Mouse (Mus musculus): ENCODE measurements around the gene Heatr5a. TPM values are rescaled to one million over a fixed set of nuclear protein-coding genes. Genes with fewer than 3 reads are reported as not detected.

Gene Heatr5a
- total RNA-seq, 1 experiment from 2014 or later = 58.0 TPM

GRCm38 (mm10) chr12:51865061-51865789 is 105.9 kb downstream of the Heatr5a start:
- no peak for ATAC-seq (replicated peaks in 1 of 2; ENCODE audit: insufficient read depth in 1 of 2, low FRiP score in 2 of 2, low TSS enrichment in 1 of 2, low read depth in 1 of 2, poor library complexity in 2 of 2, severe bottlenecking in 2 of 2)

GRCm38 (mm10) chr12:51863116-51864002 is 107.8 kb downstream of the Heatr5a start:
- ATAC-seq (replicated peaks in 1 of 2; ENCODE audit: insufficient read depth in 1 of 2, low FRiP score in 2 of 2, low TSS enrichment in 1 of 2, low read depth in 1 of 2, poor library complexity in 2 of 2, severe bottlenecking in 2 of 2) = no peak

GRCm38 (mm10) chr12:51858134-51859028 is 112.7 kb downstream of the Heatr5a start:
- ATAC-seq (replicated peaks in 1 of 2; ENCODE audit: insufficient read depth in 1 of 2, low FRiP score in 2 of 2, low TSS enrichment in 1 of 2, low read depth in 1 of 2, poor library complexity in 2 of 2, severe bottlenecking in 2 of 2) = no peak

GRCm38 (mm10) chr12:51856768-51857295 is 114.3 kb downstream of the Heatr5a start:
- ATAC-seq (replicated peaks in 1 of 2; ENCODE audit: insufficient read depth in 1 of 2, low FRiP score in 2 of 2, low TSS enrichment in 1 of 2, low read depth in 1 of 2, poor library complexity in 2 of 2, severe bottlenecking in 2 of 2) = no peak; a peak in 1 of 4 replicates

DNA sequence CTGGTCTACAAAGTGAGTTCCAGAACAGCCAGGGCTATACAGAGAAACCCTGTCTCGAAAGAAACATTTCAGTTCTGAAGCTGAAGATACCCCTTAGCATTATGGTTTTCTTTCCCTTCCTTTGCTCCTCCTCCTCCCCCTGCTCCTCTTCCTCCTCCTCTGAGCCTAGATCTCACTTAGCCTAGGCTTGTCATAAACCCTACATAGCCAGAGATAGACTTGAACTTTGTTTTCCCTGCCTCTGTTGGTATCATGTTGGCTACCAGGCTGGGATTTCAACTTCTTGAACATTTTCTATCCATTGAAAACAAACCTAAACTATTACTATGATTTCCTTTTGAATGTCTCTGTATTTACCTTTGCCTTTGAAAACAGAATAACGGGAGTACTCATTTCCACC is 115.2 kb downstream of the Heatr5a start:
- no peak for ATAC-seq (replicated peaks in 1 of 2; ENCODE audit: insufficient read depth in 1 of 2, low FRiP score in 2 of 2, low TSS enrichment in 1 of 2, low read depth in 1 of 2, poor library complexity in 2 of 2, severe bottlenecking in 2 of 2)

GRCm38 (mm10) chr12:51855453-51855852 is 115.7 kb downstream of the Heatr5a start:
- no peak for ATAC-seq (replicated peaks in 1 of 2; ENCODE audit: insufficient read depth in 1 of 2, low FRiP score in 2 of 2, low TSS enrichment in 1 of 2, low read depth in 1 of 2, poor library complexity in 2 of 2, severe bottlenecking in 2 of 2)

GRCm38 (mm10) chr12:51851617-51852016 is 119.5 kb downstream of the Heatr5a start:
- ATAC-seq (replicated peaks in 1 of 2; ENCODE audit: insufficient read depth in 1 of 2, low FRiP score in 2 of 2, low TSS enrichment in 1 of 2, low read depth in 1 of 2, poor library complexity in 2 of 2, severe bottlenecking in 2 of 2) = no peak

DNA sequence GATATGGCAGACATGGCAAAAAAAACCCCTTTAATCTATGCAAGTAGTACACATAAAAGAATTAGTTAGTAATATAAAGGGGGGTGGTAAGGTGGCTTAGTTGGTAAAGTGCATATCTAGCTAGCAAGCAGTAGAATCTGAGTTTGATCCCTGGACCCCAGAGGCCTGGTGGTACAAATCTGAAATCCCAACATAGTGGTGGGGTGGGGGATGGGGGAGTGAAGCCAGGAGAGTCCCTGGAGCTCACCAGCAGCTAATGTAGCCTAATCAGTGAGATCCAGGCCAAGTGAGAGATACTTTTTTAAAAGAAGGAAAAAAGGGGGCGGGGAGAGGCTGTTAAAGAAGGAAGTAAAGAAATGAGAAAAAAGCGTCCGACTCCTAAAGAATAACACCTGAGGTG is 120.0 kb downstream of the Heatr5a start:
- ATAC-seq (replicated peaks in 1 of 2; ENCODE audit: insufficient read depth in 1 of 2, low FRiP score in 2 of 2, low TSS enrichment in 1 of 2, low read depth in 1 of 2, poor library complexity in 2 of 2, severe bottlenecking in 2 of 2) = no peak

DNA sequence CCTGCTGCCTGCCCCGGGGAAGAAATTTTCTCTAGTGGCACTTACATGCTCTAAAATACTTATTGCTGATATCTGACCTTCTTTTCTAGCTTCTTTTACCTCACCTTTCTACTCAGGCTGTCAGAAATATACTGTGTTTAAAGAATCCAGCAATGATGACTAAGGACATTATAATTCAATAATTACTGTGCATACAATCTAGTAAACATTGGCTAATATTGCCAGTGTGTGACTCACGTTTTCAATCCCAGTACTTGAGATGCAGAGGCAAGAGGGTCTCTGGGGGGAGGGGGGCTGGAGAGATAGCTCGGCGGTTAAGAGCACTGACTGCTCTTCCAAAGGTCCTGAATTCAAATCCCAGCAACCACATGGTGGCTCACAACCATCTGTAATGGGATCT is 120.8 kb downstream of the Heatr5a start:
- no peak for ATAC-seq (replicated peaks in 1 of 2; ENCODE audit: insufficient read depth in 1 of 2, low FRiP score in 2 of 2, low TSS enrichment in 1 of 2, low read depth in 1 of 2, poor library complexity in 2 of 2, severe bottlenecking in 2 of 2)

DNA sequence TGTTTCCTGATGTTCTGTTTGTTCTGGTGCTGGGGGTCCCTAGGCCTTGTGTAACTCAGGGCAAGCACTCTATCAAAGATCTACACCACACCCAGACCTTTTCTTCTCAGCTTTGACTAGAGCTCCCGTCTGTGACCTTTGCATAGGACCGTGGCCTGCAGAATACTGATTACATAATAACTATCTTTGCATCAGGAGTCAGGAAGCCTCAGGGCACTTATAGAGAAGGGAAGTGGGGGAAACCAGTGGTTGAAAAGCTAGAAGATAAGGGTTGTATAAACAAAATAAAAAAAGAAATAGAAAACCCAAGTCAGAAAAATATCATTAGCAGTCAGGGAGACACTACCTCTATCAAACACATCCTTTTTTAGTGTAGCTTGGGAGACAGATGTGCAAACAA is 121.2 kb downstream of the Heatr5a start:
- no peak for ATAC-seq (replicated peaks in 1 of 2; ENCODE audit: insufficient read depth in 1 of 2, low FRiP score in 2 of 2, low TSS enrichment in 1 of 2, low read depth in 1 of 2, poor library complexity in 2 of 2, severe bottlenecking in 2 of 2)

GRCm38 (mm10) chr12:51847953-51848680 is 123.0 kb downstream of the Heatr5a start:
- peak; percentile 51 to 69 for ATAC-seq (replicated peaks in 1 of 2; ENCODE audit: insufficient read depth in 1 of 2, low FRiP score in 2 of 2, low TSS enrichment in 1 of 2, low read depth in 1 of 2, poor library complexity in 2 of 2, severe bottlenecking in 2 of 2)

DNA sequence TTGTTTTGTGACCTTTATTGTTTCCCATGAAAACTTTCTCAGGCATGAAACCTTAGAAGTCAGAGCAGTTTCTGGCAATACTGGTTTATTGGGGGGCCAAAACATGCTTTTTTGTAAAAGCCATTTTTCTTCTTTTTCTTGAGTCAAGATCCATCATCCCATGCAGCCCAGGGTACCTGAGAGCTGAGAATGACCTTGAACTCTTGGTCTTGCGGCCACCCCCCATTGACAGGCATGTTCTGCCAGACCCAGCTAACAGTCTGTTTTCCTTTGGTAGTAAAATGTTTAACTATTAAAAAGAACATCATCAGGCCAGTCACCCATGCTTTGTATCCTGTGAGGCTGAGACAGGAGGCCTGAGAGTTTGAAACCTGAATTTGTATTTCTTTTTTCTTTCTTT is 125.9 kb downstream of the Heatr5a start:
- ATAC-seq (replicated peaks in 1 of 2; ENCODE audit: insufficient read depth in 1 of 2, low FRiP score in 2 of 2, low TSS enrichment in 1 of 2, low read depth in 1 of 2, poor library complexity in 2 of 2, severe bottlenecking in 2 of 2) = no peak

- ATAC-seq (replicated peaks in 1 of 2; ENCODE audit: insufficient read depth in 1 of 2, low FRiP score in 2 of 2, low TSS enrichment in 1 of 2, low read depth in 1 of 2, poor library complexity in 2 of 2, severe bottlenecking in 2 of 2) = peak; percentile 92 to 94
Measured at GRCm38 (mm10) chr12:51844771-51845256, 126.3 kb downstream of the Heatr5a start.

DNA sequence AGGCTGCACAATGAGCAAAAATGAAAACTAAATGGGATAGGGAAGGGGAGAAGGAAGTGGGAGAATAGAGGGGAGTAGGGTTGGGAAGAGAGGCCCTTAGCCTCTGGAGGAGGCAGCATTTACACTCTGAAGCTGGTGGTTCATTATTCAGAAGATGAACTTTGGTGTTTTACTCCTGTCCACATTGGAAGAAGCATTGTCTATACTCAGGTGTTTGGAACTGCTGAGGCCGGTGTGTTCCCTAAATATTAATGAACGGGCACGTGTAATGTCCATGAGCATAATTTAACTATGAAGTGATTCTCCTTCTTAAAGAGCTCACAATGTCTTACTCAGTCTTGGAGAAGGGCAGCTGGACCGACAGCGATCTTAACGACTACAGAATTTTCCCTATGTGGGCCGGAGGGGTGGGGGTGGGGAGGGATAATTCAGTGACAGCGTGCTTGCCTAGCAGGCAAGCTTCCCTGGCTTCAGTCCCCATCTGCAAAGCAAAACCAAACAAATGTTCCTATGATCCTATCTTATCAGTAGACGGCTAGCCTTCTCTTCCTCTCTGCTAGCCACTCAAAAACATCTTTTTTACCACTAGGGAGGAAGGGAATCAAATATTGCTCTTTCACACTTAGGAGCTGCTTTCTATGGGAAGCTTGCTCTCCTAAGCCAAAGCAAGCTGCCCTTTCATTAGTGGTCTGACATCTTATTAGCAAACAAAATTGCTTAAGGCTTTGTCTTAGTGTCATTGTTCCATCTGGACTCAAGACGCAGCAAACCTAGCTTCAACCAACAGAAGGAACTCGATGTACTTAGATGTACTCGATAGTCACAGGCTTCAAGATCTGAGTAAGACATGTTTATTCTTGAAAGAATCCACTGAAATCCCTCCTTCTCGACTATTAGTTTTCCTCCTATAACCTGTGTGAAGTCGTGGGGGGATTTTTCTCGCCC is 127.3 kb downstream of the Heatr5a start:
- no peak for ATAC-seq (replicated peaks in 1 of 2; ENCODE audit: insufficient read depth in 1 of 2, low FRiP score in 2 of 2, low TSS enrichment in 1 of 2, low read depth in 1 of 2, poor library complexity in 2 of 2, severe bottlenecking in 2 of 2)

GRCm38 (mm10) chr12:51842081-51842864 is 128.8 kb downstream of the Heatr5a start:
- ATAC-seq (replicated peaks in 1 of 2; ENCODE audit: insufficient read depth in 1 of 2, low FRiP score in 2 of 2, low TSS enrichment in 1 of 2, low read depth in 1 of 2, poor library complexity in 2 of 2, severe bottlenecking in 2 of 2) = no peak

All from hematopoietic stem cell, adult 5-6 weeks (primary cell).